Mouse (Mus musculus): ENCODE measurements at regions not wholly inside any gene's neighbourhood (a gene's known extent, or its start where the extent isn't known, plus 50 kb on each side); places are given as distances from the start of the nearest gene placed in this dataset.

GRCm38 (mm10) chr1:105900158-105900557 lies 90.0 kb upstream of the Zcchc2 start:
- Histone ChIP-seq H3K27ac (no peak overlapping the region), H3K4me3 (no peak overlapping the region), H3K27me3 (replicated peaks) (no peaks in the 10 kb centered on the region), H3K36me3 (no peaks in the 10 kb centered on the region), H3K9me3 (replicated peaks) (no peaks in the 10 kb centered on the region), H3K4me1 (no peaks in the 10 kb centered on the region), H3K9ac (no peak overlapping the region), H3K4me2 (no peak overlapping the region)
- 65% methylated on average over 5 of the region's 5 CpGs for WGBS (ENCODE audit: insufficient replicate concordance)
- ATAC-seq = no peak

GRCm38 (mm10) chr1:105900920-105901319 lies 89.3 kb upstream of the Zcchc2 start:
- Histone ChIP-seq H3K4me2 (no peak overlapping the region), H3K4me1 (no peaks in the 10 kb centered on the region), H3K9me3 (replicated peaks) (no peaks in the 10 kb centered on the region), H3K4me3 (no peak overlapping the region), H3K27ac (no peak overlapping the region), H3K36me3 (no peaks in the 10 kb centered on the region), H3K27me3 (replicated peaks) (no peaks in the 10 kb centered on the region), H3K9ac (no peak overlapping the region)
- 58% methylated on average over 7 of the region's 7 CpGs for WGBS (ENCODE audit: insufficient replicate concordance)
- ATAC-seq = no peak

- 54% methylated on average over 8 of the region's 8 CpGs for WGBS (ENCODE audit: insufficient replicate concordance)
- ATAC-seq = no peak
- H3K27ac ChIP-seq = no peak overlapping the region
- no peak overlapping the region for H3K4me2 ChIP-seq
- H3K4me3 ChIP-seq = no peak overlapping the region
- H3K4me1 ChIP-seq = no peaks in the 10 kb centered on the region
- H3K27me3 ChIP-seq (replicated peaks) = no peaks in the 10 kb centered on the region
- no peaks in the 10 kb centered on the region for H3K36me3 ChIP-seq
- H3K9ac ChIP-seq = no peak overlapping the region
- H3K9me3 ChIP-seq (replicated peaks) = no peaks in the 10 kb centered on the region
These were observed 86.7 kb upstream of the Zcchc2 start for GRCm38 (mm10) chr1:105903286-105904115.

GRCm38 (mm10) chr1:105904737-105905136 lies 85.5 kb upstream of the Zcchc2 start:
- no peak for ATAC-seq
- WGBS (ENCODE audit: insufficient replicate concordance) = 84% methylated on average over 3 of the region's 3 CpGs
- Histone ChIP-seq H3K9me3 (replicated peaks) (no peaks in the 10 kb centered on the region), H3K36me3 (no peaks in the 10 kb centered on the region), H3K4me1 (peaks cover 3% of the 10 kb centered on the region; the same call in 1 of the 2 replicates), H3K9ac (no peak overlapping the region), H3K4me3 (no peak overlapping the region), H3K4me2 (no peak overlapping the region), H3K27ac (no peak overlapping the region), H3K27me3 (replicated peaks) (no peaks in the 10 kb centered on the region)

DNA sequence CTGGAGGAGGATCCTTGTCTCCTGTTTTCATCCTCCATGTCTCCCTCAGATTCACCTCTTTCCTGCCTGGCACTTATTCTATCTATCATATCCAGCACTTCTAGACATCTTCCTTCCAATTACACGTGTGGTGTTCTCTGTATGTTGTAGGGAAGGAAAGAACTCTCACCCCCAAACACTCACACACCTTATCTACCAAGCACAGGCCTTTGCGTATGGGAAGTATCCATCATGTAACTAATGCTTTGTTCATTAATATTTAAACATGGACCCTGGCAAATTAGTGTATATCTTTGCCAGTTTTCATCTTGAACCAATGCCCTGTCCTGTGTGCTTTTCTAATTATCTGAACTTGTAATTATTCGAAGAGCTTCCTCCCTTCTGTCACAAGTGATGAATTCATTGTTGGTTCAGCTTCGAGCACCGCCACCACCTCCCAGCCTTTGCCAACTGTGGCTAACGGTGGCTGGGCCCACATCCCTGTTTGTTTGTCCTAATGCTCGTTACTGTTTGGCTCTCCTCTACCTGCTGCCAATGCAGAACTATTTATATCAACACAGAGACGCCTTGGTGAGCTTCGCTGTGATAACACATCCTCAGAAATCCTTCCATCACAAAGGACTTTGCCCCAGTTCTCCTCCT lies 84.3 kb upstream of the Zcchc2 start:
- peaks cover 3% of the 10 kb centered on the region; the same call in 1 of the 2 replicates for H3K4me1 ChIP-seq
- ATAC-seq = no peak
- no peaks in the 10 kb centered on the region for H3K36me3 ChIP-seq
- WGBS (ENCODE audit: insufficient replicate concordance) = 52% methylated on average over 9 of the region's 9 CpGs
- no peak overlapping the region for H3K27ac ChIP-seq
- H3K4me3 ChIP-seq = no peak overlapping the region
- no peak overlapping the region for H3K4me2 ChIP-seq
- no peak overlapping the region for H3K9ac ChIP-seq
- no peaks in the 10 kb centered on the region for H3K27me3 ChIP-seq (replicated peaks)
- no peaks in the 10 kb centered on the region for H3K9me3 ChIP-seq (replicated peaks)

GRCm38 (mm10) chr1:105906427-105906798 lies 83.8 kb upstream of the Zcchc2 start:
- Histone ChIP-seq H3K9me3 (replicated peaks) (no peaks in the 10 kb centered on the region), H3K4me3 (no peak overlapping the region), H3K4me2 (no peak overlapping the region), H3K27me3 (replicated peaks) (no peaks in the 10 kb centered on the region), H3K36me3 (no peaks in the 10 kb centered on the region), H3K27ac (no peak overlapping the region), H3K9ac (no peak overlapping the region), H3K4me1 (peaks cover 3% of the 10 kb centered on the region; the same call in 1 of the 2 replicates)
- WGBS (ENCODE audit: insufficient replicate concordance) = 44% methylated on average over 2 of the region's 2 CpGs
- ATAC-seq = no peak

DNA sequence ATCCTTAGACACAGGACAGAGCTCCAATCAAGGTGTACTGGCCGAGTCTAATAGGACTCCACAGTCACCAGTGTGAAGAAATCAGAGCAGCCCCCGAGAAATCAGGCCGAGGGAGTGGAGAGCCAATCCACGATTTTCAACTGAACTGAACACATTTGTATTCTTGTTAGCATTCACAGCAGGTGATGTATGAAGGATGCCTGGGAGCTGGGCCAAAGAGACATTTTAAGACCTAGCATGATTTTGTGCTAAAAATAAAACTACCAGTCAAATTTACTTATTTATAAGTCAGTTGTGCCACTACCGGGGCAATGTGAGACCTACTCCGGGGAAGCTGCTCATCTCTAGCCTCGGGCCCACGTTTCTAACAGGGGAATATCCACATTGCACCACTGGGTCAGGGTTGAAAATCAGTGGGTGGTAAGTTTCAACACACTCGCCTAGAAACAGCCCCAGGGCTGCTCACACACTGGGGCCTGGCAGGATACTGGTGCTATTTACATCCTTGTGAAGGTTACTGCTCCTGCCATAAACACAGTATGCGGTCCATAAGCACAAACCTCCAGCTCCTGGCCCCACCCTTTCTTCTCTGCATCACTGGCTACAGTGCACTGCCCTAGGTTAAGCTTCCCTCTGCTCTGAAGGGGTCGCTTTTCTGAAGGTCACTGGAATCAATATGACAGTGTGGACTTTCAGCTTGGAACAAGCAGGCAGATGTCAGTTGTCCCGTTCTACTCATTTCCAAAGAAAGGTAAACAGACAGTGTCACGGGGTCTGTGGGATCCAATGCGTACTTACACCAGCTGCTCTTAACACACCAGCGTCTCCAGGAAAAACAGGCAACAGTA lies 82.0 kb upstream of the Zcchc2 start:
- no peaks in the 10 kb centered on the region for H3K36me3 ChIP-seq
- no peak overlapping the region for H3K27ac ChIP-seq
- no peaks in the 10 kb centered on the region for H3K27me3 ChIP-seq (replicated peaks)
- no peak overlapping the region for H3K9ac ChIP-seq
- WGBS (ENCODE audit: insufficient replicate concordance) = 54% methylated on average over 15 of the region's 15 CpGs
- H3K9me3 ChIP-seq (replicated peaks) = no peaks in the 10 kb centered on the region
- no peak overlapping the region for H3K4me2 ChIP-seq
- peaks cover 3% of the 10 kb centered on the region; the same call in 1 of the 2 replicates for H3K4me1 ChIP-seq
- peak; percentile 80 for ATAC-seq
- no peak overlapping the region for H3K4me3 ChIP-seq

- Histone ChIP-seq H3K9ac (no peak overlapping the region), H3K36me3 (no peaks in the 10 kb centered on the region), H3K4me2 (no peak overlapping the region), H3K4me3 (no peak overlapping the region), H3K4me1 (peaks cover 3% of the 10 kb centered on the region; the same call in 1 of the 2 replicates), H3K27me3 (replicated peaks) (no peaks in the 10 kb centered on the region), H3K27ac (peak overlapping the region; percentile 30; the same call in 1 of the 2 replicates), H3K9me3 (replicated peaks) (no peaks in the 10 kb centered on the region)
- 52% methylated on average over 4 of the region's 4 CpGs for WGBS (ENCODE audit: insufficient replicate concordance)
- no peak for ATAC-seq
These were observed 81.1 kb upstream of the Zcchc2 start for GRCm38 (mm10) chr1:105909121-105909520.

- Histone ChIP-seq H3K9me3 (replicated peaks) (no peaks in the 10 kb centered on the region), H3K4me3 (no peak overlapping the region), H3K27ac (no peak overlapping the region), H3K4me1 (peaks cover 3% of the 10 kb centered on the region; the same call in 1 of the 2 replicates), H3K27me3 (replicated peaks) (no peaks in the 10 kb centered on the region), H3K4me2 (no peak overlapping the region), H3K9ac (no peak overlapping the region), H3K36me3 (no peaks in the 10 kb centered on the region)
- ATAC-seq = no peak
- 41% methylated on average over 3 of the region's 3 CpGs for WGBS (ENCODE audit: insufficient replicate concordance)
These were observed 78.5 kb upstream of the Zcchc2 start for GRCm38 (mm10) chr1:105911714-105912113.

DNA sequence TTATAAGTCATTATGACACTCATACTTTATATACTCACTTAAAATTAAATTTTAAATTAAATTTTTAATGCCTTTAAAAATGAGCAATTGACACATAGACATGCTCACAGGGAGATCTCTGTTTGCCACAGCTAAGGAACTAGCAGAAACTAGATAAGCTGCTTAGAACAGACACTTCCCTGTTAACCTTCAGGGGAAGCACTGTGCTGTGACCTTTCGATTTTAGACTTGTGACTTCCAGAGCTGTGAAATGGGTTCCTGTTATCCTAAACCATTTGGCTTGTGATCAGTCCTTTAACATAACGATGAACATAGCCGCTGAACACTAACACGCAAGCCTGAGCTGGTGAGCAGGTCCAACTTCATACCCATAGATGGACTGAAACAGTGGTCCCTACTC lies 68.4 kb upstream of the Zcchc2 start:
- no peak for ATAC-seq

GRCm38 (mm10) chr1:105922586-105922985 lies 67.6 kb upstream of the Zcchc2 start:
- Histone ChIP-seq H3K4me2 (no peak overlapping the region), H3K9ac (no peak overlapping the region), H3K27ac (no peak overlapping the region), H3K27me3 (replicated peaks) (no peaks in the 10 kb centered on the region), H3K4me1 (peaks cover 3% of the 10 kb centered on the region; the same call in 1 of the 2 replicates), H3K4me3 (no peak overlapping the region), H3K36me3 (no peaks in the 10 kb centered on the region), H3K9me3 (replicated peaks) (no peaks in the 10 kb centered on the region)
- no peak for ATAC-seq

More for the DNA sequence above, 68.4 kb upstream of the Zcchc2 start:
- no peak overlapping the region for H3K27ac ChIP-seq
- no peak overlapping the region for H3K4me2 ChIP-seq
- H3K4me1 ChIP-seq = peaks cover 3% of the 10 kb centered on the region; the same call in 1 of the 2 replicates
- H3K9ac ChIP-seq = no peak overlapping the region
- no peak overlapping the region for H3K4me3 ChIP-seq
- no peaks in the 10 kb centered on the region for H3K36me3 ChIP-seq
- 67% methylated on average over 4 of the region's 4 CpGs for WGBS (ENCODE audit: insufficient replicate concordance)
- H3K27me3 ChIP-seq (replicated peaks) = no peaks in the 10 kb centered on the region
- no peaks in the 10 kb centered on the region for H3K9me3 ChIP-seq (replicated peaks)

- Histone ChIP-seq H3K9ac (no peak overlapping the region), H3K9me3 (replicated peaks) (no peaks in the 10 kb centered on the region), H3K27ac (no peak overlapping the region), H3K27me3 (replicated peaks) (no peaks in the 10 kb centered on the region), H3K4me2 (no peak overlapping the region), H3K36me3 (no peaks in the 10 kb centered on the region), H3K4me3 (no peak overlapping the region), H3K4me1 (peaks cover 3% of the 10 kb centered on the region; the same call in 1 of the 2 replicates)
- WGBS (ENCODE audit: insufficient replicate concordance) = 55% methylated on average over 3 of the region's 3 CpGs
- no peak for ATAC-seq
These were observed 67.2 kb upstream of the Zcchc2 start for GRCm38 (mm10) chr1:105923001-105923400.
